Mouse (Mus musculus) liver, adult 2 months (tissue): ENCODE data around the gene Rsph10b.

Experiments
- CTCF ChIP-seq: fragments of 200-500 bp; IDR thresholded peaks from 2 replicates; pipeline ENCODE4 v1.5.1; 2011; ENCODE audit warnings: low read depth, low read length, control low read depth
- POLR2A ChIP-seq: fragments of 200-500 bp; IDR thresholded peaks from 2 replicates; pipeline ENCODE4 v1.6.1; 2011; ENCODE audit warnings: low read length, control low read depth; ENCODE audit not compliant: insufficient read depth; ENCODE audit errors: extremely low read depth

- TF ChIP-seq POLR2A (no peak), CTCF (no peak)
Observed at GRCm38 (mm10) chr5:143933414-143933813, 579 bp downstream of the Rsph10b start.
